Mouse (Mus musculus) CH12.LX (cell line): Measurements from ENCODE around the gene Rasa3.

Source experiments
- BHLHE40 ChIP-seq: IDR thresholded peaks from 2 replicates; pipeline ENCODE4 v1.6.1; 2011; ENCODE audit warnings: mild to moderate bottlenecking, low read depth, low read length, improper control_type of control experiment
- CTCF ChIP-seq, 2 experiments: IDR thresholded peaks in 1 of 2; conservative IDR thresholded peaks in 1 of 2; 2 replicates each; pipeline ENCODE4 v1.5.1; 2011 to 2012; ENCODE audit warnings: low read depth in 2 of 2, low read length in 2 of 2, improper control_type of control experiment in 1 of 2, inconsistent platforms in 1 of 2, mild to moderate bottlenecking in 1 of 2, moderate library complexity in 1 of 2
- EP300 ChIP-seq: IDR thresholded peaks from 2 replicates; pipeline ENCODE4 v1.6.1; 2011; ENCODE audit warnings: low read length, improper control_type of control experiment
- ETS1 ChIP-seq: conservative IDR thresholded peaks from 2 replicates; pipeline ENCODE4 v1.6.1; 2012; ENCODE audit warnings: low read depth, mild to moderate bottlenecking, inconsistent platforms, low read length, improper control_type of control experiment, moderate library complexity
- GABPA ChIP-seq: IDR thresholded peaks from 2 replicates; pipeline ENCODE4 v1.6.1; 2012; ENCODE audit warnings: low read depth, low read length, improper control_type of control experiment, inconsistent platforms; ENCODE audit not compliant: insufficient replicate concordance
- NRF1 ChIP-seq: IDR thresholded peaks from 2 replicates; pipeline ENCODE4 v1.6.1; 2014; ENCODE audit warnings: low read depth, mild to moderate bottlenecking, inconsistent platforms, low read length, improper control_type of control experiment, moderate library complexity
- PAX5 ChIP-seq: IDR thresholded peaks from 2 replicates; pipeline ENCODE4 v1.6.1; 2012; ENCODE audit warnings: low read length, inconsistent platforms, mixed read lengths
- POLR2A ChIP-seq: IDR thresholded peaks from 2 replicates; pipeline ENCODE4 v1.6.1; 2011; ENCODE audit warnings: low read depth, mild to moderate bottlenecking, improper control_type of control experiment, low read length
- RAD21 ChIP-seq: IDR thresholded peaks from 2 replicates; pipeline ENCODE4 v1.6.1; 2011; ENCODE audit warnings: low read depth, mild to moderate bottlenecking, low read length, improper control_type of control experiment, moderate library complexity
- TBP ChIP-seq: conservative IDR thresholded peaks from 2 replicates; pipeline ENCODE4 v1.6.1; 2011; ENCODE audit warnings: low read depth, low read length, improper control_type of control experiment
- TCF12 ChIP-seq: IDR thresholded peaks from 2 replicates; pipeline ENCODE4 v1.6.1; 2014; ENCODE audit warnings: low read depth, mild to moderate bottlenecking, inconsistent platforms, low read length, improper control_type of control experiment
- UBTF ChIP-seq: IDR thresholded peaks from 2 replicates; pipeline ENCODE4 v1.6.1; 2012; ENCODE audit warnings: low read depth, mild to moderate bottlenecking, inconsistent platforms, low read length, improper control_type of control experiment, moderate library complexity
- ZC3H11A ChIP-seq: IDR thresholded peaks from 2 replicates; pipeline ENCODE4 v1.6.1; 2012; ENCODE audit warnings: low read depth, mild to moderate bottlenecking, inconsistent platforms, low read length, improper control_type of control experiment
- ZMIZ1 ChIP-seq: IDR thresholded peaks from 2 replicates; pipeline ENCODE4 v1.6.1; 2012; ENCODE audit warnings: low read depth, mild to moderate bottlenecking, inconsistent platforms, low read length, improper control_type of control experiment

DNA sequence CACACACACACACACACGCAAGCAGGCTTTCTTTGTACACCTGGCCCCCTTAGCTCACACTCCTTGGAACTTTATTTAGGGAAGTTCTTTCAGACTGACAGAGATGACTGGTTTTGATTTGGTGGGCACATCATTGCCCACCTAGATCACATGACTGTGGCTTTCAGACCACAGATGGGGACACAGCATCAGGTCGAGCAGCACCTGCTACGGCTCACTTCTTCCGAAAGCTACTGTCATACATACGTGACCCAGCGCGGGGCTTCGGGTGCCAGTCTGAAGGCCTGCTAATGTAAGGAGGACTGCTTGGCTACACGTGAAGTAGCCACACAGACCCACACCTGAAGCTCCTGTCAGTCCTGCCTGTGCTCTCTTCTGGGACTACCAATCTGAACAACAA is 49.3 kb downstream of the Rasa3 start:
- TF ChIP-seq EP300: no peak
- TF ChIP-seq ETS1: no peak
- TF ChIP-seq RAD21: no peak
- TF ChIP-seq GABPA: no peak
- no peak for TF ChIP-seq UBTF
- TF ChIP-seq ZMIZ1: no peak
- TF ChIP-seq TCF12: no peak
- no peak for TF ChIP-seq POLR2A
- TF ChIP-seq PAX5: no peak
- peak; percentile 60 for TF ChIP-seq BHLHE40
- TF ChIP-seq TBP: no peak
- no peak for TF ChIP-seq CTCF (conservative IDR thresholded peaks at IDR 0.05 in 1 of 2, IDR thresholded peaks at IDR 0.05 in 1 of 2; ENCODE audit: low read depth in 2 of 2, low read length in 2 of 2)
- TF ChIP-seq NRF1: no peak
- no peak for TF ChIP-seq ZC3H11A
